Mouse (Mus musculus): ENCODE data around the gene Rem1.
A peak's percentile ranks its signal among the peaks of the same experiment; 100 is the strongest.

The Rem1 gene

DNA sequence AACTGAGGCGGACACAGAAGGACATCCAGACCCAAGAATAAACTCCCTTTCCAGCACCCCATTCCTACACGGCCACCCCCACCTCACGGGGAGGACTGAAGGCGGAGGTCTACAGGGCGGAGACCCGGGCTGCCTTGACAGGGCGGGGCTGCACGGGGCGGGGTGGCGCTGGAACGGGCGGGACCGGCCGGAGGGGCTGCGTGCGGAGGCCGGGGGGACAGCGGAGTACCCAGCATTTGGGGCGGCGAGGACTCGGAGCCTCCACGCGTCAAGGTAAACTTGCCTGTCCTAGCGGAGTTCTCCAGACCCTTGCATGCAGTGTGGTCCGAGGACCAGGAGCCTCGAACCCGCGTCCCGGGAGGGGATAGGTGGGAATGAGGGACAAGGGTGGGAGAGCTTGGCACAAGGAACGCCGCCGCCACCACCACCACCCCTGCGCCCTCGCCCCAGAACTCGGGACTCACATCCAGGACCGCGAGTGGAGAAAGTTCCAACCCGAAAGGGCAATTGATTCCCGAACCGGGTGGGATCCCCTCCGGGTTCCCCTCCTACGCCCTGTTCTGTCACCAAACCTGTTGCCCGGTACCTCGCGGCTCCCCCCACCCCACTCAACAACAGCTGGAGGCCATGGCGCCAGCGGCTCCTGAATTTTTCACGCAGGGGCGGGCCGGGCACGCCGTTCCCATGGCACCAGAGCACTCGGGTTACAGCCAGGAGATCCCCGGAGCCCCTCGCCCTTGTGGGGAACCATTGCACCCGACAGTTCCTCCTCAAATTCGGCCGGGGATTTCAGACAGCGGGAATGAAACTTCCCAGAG lies at the start of gene Rem1:
TSS of gene Rem1 (plus strand) at position 178 of the 818 bp plus-strand sequence.
- peak; percentile 50 for DNase-seq (ENCODE audit: low read depth, low spot score)

DNA sequence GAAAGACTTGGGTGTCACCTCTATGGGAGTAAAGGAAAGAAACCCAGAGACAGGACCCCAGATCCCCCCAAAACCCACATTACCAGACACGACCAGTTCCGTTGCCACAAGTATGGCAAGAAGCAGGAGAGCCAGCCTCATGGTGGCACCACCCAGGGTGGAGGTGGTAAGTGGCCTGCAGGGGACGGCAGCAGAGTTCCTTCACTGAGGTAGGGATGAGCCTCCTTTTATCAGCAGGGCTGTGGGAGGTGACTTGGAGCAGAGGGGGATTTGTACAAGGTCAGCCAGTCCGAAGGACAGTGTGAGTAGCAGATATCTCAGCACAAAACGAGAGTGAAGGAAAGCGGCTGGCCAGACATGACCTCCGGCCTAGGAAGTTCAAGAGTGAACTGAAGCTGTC lies 46.6 kb upstream of the Rem1 start, which contains the start of gene Defb19:
TSS of gene Defb19 (minus strand) at position 206 of the 400 bp plus-strand sequence.
- DNase-seq (ENCODE audit: low read depth, low spot score), result no peak

DNA sequence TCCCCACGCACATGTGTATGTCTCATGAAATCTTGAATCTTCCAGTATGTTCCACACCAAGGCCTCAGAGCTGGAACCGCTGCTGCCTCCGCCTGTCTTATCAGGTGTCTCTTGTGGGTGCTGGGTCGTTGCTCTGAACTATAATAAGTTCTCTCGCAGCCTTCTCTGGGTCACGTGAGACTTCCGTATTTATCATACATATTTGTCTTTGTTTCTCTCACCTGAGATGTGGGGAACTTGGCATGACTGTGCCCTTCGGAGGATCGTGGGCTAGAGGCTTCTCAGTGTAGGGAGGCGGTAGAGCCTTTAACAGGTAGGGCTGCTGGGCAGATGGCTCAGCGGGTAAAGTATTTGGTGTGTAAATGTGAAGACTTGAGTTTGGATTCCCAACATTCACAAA lies 46.1 kb upstream of the Rem1 start:
- DNase-seq (ENCODE audit: low read depth, low spot score), result no peak

DNA sequence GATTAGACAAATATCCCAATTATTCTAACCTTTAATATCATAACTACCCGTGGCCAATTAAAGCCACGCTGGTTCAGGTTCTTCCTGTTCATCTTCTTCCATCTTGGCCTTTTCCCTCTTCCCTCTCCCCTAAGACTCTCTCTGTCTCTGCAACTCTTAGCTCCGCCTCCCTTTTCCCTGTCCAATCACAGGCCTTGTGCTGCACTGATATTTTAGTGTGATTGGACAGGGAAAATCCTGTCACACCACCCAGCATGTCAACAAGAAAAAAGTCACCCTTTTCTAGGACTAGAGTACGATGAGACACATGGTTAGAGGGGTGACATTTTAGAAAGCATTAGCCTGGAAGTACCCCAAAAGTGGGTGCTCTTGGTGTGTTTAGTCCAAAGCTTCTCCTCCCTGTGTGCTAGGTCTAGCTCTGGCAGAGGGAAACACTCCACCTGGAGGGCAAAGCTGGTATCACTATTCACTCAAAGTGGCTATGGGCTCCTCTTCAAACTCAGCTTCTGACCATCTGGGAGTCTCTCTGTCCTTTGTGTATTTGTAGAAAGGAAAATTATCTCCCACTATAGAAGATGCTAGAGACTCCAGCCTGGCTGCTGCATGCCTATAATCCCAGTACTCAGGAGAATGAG lies 39.7 kb upstream of the Rem1 start:
- DNase-seq (ENCODE audit: low read depth, low spot score), result peak; percentile 17

DNA sequence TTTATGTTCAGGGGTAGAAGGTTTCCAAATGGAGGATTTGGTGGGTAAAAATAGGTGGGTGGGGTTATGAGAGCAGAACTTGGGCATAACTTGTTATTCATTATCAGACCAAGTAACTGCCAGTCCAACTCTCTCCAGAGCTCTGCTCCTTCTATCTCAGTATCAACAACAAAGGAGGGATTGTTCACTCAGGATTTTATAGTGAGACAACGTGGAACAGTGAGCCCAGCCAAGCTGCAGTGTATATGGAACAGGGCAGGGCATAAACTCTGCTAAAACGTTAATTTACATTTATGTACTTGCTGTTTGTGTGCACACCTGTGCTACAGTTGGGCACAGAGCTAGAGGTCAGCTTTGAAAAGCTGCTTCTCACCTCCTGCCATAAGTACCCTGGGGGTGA lies 38.3 kb upstream of the Rem1 start:
- no peak for DNase-seq (ENCODE audit: low read depth, low spot score)

DNA sequence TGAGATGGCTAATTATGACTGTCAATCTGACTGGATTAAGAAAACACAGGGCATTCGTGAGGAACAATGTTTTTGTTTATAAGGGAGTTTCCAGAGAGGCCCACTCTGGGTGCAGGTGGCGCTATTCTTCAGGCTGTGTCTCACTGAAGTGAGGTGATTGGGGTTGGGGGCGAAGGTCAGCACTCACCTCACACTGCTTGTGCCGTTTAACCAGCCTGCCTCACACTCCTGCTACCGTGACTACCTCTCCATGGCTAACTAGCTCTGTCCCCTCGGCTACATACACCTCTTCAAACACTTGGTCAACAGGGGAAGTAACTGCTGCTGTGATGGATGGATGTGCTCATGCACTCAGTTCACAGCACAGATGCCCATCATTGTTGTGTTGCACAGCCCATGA lies 37.7 kb upstream of the Rem1 start:
- no peak for DNase-seq (ENCODE audit: low read depth, low spot score)

DNA sequence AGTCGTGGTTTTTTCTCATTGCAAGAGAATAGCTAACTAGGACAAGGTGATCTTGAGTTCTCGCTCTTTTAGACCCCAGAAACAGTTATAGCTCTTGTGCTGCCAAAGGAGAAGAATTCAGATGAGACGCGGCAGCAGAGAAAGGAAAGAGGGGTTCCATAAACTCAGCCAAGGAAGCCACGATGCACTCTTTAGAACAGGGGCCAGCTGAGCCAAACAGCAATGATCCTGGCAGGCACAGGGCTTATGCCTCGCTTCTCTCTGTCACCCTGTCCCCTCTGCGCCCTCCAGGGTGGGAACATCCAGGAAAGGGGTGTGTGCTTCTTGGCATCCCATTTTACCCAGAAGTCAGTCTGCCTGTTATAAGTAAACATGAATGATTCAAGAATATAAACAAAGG lies 27.5 kb upstream of the Rem1 start, which contains the start of gene Defb45:
TSS of gene Defb45 (minus strand) at position 101 of the 400 bp plus-strand sequence.
- DNase-seq (ENCODE audit: low read depth, low spot score), result no peak

DNA sequence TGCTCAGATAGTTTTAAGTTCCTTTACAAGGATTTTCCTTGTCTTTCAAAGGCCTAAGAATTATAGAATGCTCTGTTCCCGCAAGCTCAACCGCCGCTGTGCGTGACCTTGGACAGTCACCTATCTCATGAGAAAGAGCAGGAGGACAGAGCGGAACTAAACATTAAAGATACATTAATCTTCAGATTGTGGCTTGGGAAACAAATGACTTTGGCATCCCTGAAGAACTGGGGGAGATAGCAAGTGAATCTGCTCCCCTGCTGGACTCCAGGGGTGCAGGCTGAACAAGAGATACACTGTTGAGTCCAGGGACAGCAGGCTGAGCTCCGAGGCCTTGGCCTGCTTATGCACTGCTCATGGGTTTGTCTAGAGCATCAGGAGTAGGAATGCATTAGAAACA lies 26.7 kb upstream of the Rem1 start:
- DNase-seq (ENCODE audit: low read depth, low spot score), result no peak

DNA sequence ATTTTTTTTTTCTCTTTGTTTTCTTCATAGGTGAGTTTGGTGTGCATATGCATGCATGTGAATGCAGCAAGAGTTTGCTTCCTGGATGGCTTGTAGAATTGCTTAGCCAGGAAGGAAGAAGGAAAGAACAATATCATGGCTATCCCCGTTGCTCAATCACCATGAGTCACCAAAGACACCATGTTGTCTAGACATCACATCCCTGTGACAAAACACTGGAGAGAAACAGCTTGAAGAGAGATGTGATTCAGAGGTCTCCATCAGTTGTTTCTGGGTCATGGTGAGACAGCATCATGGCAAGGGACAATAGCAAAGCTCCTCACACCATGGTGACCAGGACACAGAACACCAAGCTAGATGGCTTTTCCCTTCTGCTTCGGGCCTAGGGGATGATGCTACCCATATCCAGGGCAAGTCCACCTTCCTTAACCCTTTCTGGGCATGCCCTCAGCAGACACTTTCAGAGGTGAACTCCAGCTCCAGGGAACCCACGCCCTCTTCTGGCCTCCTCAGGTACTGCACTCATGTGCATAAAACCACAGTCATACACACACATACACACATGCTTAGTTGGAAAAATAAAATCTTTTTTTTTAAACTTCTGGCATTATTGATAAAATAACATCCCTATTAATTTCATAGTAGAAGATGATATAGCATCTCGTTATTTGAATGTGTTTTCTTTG lies 25.3 kb upstream of the Rem1 start:
- no peak for DNase-seq (ENCODE audit: low read depth, low spot score)

DNA sequence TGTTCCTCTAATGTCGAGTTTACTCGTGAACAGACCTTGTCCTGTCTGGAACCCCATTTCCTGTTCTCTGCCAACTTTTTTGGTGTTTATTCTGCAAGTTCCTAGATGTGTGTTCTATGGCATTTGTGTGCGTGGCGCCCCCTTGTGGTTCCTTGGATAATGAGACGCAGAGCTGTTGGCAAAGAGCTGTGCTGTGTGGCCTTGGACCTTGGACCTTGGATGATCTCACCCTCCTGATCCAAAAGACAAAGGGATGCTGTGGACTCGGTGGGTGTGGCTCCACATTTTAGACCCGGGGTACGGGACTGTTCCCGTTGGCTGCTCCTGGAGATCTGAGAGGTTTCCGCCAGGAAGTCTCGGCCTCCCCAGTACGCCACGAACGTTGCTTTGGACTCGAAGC lies 22.7 kb upstream of the Rem1 start, which contains the start of gene Defb36:
TSS of gene Defb36 (plus strand) at position 271 of the 400 bp plus-strand sequence.
- DNase-seq (ENCODE audit: low read depth, low spot score), result no peak

DNA sequence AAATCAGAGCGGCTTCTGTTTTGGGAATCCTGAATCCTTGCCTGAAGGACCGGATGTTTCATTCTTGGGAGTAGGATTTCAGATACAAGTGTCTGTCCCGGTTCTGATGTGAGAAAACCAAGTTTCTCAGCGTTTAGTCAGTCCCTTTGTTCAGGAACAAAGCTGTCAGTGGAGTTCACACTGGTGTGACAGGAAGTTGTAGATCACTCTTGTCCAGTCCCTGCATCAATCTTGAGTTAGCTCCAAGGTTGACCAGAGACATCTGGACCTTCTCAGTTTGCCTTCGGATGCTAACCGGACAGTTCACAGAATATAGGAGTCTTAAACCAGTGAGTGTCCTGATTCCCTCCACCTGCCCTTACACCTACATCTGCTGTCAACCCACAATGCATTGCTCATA lies 19.0 kb upstream of the Rem1 start:
- DNase-seq (ENCODE audit: low read depth, low spot score), result no peak

DNA sequence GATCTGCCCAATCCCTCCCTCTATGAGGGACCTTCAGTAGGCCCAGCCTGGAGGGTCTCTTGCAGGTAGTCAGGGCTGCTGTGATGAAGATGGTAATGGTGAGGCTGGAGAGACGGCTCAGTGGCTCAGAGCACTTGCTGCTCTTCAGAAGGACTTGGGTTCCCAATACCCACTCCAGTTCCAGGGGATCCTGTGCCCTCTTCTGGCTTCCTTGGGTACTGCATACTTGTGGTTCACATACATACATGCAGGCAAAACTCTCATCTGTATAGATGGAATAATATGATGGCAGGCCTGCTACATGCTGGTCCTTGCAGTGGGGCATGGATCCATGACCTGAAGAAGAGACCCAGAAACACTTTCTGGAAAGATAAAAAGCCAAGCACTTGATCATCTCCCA lies 18.0 kb upstream of the Rem1 start:
- DNase-seq (ENCODE audit: low read depth, low spot score), result no peak

DNA sequence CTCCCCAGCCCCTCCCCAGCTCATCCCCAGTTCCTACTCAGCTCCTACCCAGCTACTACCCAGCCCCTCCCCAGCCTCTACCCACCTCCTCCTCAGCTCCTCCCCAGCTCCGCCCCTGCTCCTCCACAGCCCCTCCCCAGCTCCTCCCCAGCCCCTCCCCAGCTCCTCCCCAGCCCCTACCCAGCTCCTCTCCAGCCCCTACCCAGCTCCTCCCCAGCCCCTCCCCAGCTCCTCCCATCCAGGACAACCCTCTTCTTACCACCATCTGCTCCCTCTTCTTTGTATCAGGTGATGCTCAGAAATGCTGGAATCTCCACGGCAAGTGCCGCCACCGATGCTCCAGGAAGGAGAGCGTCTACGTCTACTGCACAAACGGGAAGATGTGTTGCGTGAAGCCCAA lies 14.6 kb upstream of the Rem1 start:
- no peak for DNase-seq (ENCODE audit: low read depth, low spot score)

DNA sequence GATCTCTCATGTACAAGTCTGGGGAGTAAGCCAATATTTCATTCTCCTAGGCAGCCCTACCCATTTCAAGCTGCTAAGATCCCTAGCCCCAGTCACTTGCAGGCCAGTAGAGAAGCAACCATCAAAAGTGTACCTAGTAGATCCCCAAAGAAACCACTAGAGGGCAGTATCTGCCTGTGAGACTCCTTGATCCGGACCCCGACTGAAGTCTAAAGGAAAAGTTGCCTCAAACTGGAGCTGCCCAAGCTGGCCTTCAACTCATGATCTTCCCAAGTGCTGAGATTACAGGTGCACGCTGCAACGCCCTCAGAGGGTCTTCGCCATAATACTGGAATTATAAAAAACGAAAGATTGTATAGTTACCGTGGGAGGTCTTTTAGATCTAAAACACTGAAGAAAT lies 11.2 kb upstream of the Rem1 start:
- peak; percentile 84 for DNase-seq (ENCODE audit: low read depth, low spot score)

DNA sequence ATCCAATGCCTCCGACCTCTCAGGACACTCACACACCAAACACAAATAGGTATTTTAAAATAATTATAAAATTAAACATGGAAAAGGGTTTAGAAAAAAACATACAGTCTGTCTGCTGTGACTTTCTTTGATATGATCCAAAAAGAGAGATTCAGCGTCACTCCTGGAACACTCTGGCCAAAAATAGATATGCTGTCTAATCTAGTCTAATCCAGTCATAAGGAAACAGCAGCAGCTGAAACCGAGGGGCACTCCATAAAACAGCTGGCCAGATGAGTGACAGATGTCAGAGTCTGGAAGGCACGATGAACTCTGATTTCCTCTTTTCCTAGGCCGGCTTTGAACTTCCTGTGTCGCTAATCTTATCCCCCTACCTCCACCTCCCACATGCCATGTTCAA lies 10.3 kb upstream of the Rem1 start:
- DNase-seq (ENCODE audit: low read depth, low spot score), result no peak

DNA sequence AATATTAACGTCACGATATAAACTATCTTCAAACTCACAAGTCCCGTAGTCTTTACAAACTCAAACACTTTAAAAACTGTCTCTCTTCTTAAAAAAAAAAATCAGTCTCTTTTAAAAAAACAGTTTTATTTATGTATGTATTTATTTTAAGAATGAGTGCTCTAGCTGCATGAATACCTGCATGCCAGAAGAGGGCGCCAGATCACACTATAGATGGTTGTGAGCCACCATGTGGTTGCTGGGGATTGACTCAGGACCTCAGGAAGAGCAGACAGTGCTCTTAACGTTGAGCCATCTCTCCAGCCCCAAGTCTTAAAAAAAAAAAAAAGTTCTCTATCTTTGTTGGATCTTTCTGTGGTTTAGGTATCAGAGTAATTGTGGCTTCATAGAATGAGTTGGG lies 9.4 kb upstream of the Rem1 start:
- no peak for DNase-seq (ENCODE audit: low read depth, low spot score)

DNA sequence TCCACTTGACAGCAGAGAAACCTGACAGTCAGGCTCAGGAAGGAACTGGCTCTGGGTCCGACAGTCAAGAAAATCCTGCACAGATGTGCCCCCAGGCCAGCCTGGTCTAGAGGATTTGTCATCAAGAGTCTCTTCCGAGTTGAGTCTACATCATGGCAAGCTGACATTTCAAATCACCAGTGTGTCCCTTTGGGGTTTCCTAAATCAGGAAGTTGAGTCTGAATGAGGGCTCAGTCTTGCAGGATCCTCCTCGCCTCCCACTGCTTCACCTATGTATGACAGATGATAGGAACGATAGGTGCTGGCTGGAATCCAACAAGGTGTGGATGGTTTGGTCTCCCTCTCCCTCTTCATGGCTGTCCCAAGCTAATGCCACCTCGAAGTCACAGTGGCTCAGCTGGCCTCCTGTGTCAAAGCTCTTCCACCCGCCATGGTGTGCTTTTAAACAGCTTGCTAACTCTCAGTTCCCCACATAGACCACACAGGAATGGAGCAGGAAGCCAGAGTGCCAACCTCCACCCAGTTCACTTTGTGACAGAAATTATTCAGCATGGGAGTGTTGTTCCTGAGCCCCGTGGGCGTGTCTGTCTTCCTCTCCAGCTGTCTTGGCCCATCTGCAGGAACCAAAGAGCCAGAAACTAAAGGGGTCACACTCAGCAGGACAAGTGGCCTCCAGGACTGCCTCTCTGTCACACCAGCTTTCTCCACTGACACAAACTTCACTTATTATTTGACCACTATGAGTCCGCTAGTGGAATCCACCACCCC lies 6.2 kb upstream of the Rem1 start:
- DNase-seq (ENCODE audit: low read depth, low spot score), result no peak

DNA sequence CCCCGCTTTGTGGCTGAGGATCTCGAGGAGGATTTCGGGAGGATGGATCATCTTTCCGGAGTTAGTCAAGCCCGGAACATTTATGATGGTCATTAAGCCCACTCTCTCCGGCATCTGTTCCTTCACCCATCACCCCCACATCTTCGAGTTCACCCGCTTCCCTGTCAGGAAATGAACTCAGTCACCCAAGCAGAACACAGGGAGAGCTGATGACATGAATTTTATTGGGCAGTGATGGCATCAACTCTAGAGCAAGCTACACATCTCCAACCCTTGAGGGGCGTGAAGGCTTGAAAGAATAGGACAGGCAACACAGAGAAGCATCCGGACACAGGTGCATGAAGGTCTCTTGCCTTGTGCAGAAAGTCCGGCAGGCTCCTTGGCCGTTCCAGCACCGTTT lies 4.6 kb upstream of the Rem1 start:
- no peak for DNase-seq (ENCODE audit: low read depth, low spot score)

DNA sequence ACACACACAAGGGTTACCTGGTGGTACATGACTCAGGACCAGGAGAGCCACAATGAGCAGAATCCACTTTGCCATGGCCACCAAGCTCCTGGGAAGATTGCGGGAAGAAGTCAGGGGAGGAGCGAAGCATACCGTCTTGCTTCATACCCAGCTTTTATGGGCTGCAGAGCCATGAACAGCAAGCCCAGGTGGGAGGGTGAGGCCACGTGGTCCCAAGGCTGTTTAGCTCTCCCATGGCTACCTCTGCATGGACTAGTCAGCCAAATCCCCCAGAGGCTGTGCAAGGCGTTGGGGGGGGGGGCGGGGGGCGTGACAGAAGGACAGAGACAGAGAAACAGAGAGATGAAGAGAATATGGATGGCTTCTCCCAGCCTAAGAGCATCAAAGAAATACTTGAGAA lies 3.8 kb upstream of the Rem1 start, which contains the start of gene Defb25:
TSS of gene Defb25 (minus strand) at position 101 of the 400 bp plus-strand sequence.
- DNase-seq (ENCODE audit: low read depth, low spot score), result no peak

DNA sequence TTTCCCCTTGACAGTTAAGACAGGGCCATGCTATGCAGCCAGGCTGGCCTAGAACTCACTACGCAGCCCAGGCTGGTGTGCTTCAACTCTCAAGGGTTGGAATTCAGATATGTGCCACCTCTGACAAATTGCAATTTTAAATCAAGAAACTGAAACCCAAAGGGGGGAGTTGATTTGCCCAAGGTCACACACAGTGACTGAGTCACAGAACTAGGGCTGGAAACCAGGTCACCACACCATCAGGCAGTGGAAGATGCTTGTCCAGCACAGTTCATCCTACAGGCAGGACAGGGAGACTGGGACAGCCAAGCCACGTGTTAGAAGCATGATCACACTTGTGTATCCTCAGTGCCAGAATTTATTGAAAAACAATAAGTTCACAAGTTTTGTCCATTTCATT lies 2.2 kb upstream of the Rem1 start:
- no peak for DNase-seq (ENCODE audit: low read depth, low spot score)

DNA sequence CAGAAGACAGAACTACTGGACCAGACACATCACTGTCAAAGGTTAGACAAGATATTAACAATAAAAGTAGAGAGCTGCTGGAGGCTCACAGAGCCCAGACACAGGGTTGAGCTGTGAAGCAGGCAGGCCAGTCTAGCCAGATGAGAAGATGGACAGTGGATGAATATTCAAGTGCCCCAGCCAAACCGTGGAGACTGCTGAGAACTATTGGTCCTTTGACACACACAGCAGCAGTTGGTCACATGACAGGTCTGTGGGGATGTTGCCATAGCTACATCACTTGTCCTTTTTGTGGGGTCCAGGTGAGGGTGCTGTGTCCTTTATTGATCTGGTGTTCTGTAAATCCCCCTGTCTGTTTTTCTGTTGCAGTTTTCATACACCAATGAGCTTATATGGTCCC lies 1.5 kb upstream of the Rem1 start:
- no peak for DNase-seq (ENCODE audit: low read depth, low spot score)

DNA sequence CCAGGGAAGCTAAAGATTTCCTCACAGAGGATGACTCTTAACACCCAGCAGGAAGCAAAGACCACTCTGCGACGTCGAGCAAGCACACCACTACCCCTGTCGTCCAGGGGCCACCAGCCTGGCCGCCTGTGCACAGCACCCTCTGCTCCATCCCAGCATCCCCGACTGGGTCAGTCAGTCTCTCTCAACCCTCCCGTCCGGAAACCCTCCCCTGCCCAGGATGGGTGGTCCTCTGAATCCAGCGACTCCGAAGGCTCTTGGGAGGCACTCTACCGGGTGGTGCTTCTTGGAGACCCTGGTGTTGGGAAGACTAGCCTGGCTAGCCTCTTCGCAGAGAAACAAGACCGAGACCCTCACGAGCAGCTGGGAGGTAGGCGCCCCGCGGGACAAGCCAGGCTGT lies 1.3 kb downstream of the Rem1 start:
- DNase-seq (ENCODE audit: low read depth, low spot score), result no peak
